Mouse (Mus musculus): ENCODE measurements at regions not wholly inside any gene's neighbourhood (a gene's known extent, or its start where the extent isn't known, plus 50 kb on each side); places are given as distances from the start of the nearest gene placed in this dataset.

DNA sequence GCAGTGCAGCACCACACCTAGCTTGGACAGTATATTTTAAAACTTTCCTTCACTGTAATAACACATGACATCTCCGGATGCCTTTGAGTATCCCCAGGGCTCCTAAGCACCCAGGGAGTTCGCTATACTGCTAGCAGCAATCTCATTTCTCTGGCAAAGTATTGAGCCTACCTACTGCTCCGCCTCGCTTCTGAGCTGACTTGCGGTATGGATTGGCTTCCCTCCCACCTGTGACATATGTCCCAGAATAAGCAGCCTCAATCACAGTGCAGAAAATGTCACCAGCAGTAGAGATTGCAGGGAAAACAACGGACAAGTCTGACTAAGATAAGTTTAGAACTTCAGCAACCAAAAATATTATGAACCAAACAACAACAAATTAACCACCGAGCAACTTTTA lies 131.8 kb downstream of the Gm10260 start:
- H3K4me2 ChIP-seq (replicated peaks; ENCODE audit: low read depth, low read length, severe bottlenecking), result no peak overlapping the region
- H3K9me3 ChIP-seq (ENCODE audit: control insufficient read depth, low read length), result no peaks in the 10 kb centered on the region
- ATAC-seq (ENCODE audit: low FRiP score, low read depth), result no peak
- no peaks in the 10 kb centered on the region for H3K27me3 ChIP-seq (ENCODE audit: control insufficient read depth, insufficient read depth, low read length)
- no peak for DNase-seq (ENCODE audit: low spot score)
- no peak overlapping the region for H3K4me3 ChIP-seq (replicated peaks; ENCODE audit: low read length)
- WGBS, result 88% methylated on average over 7 of the region's 7 CpGs
- H3K4me1 ChIP-seq (ENCODE audit: control insufficient read depth, insufficient read depth, low read length), result no peaks in the 10 kb centered on the region
- no peak overlapping the region for H3K27ac ChIP-seq (replicated peaks; ENCODE audit: low read depth, low read length)
- H3K36me3 ChIP-seq (ENCODE audit: control insufficient read depth, insufficient read depth, low read length), result no peaks in the 10 kb centered on the region
- TF ChIP-seq POLR2A (IDR thresholded peaks at IDR 0.05; ENCODE audit: borderline replicate concordance, extremely low read depth, insufficient read depth, insufficient read length), result no peak
- no peak overlapping the region for H3K9ac ChIP-seq (ENCODE audit: low read depth, low read length, severe bottlenecking)

DNA sequence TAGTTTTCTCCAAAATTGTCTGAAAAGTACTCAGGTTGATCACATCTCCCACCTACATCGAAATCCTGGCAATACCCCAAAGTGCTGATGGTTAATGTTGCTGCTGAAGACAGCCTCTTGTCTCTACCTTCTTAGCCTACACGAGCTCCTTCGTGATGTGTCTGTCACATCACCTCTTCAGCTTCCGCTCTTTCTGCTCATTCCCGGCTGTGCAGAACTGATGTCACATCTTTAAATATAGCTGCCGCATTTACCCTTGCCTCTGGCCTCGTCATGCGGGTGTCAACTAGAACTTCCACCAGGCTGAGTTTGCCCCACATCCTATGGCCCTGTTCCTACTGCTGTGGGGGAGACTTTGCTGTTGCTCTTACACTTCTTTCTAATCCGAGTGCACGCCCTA lies 133.2 kb downstream of the Gm10260 start:
- Histone ChIP-seq H3K27ac (replicated peaks; ENCODE audit: low read depth, low read length) (no peak overlapping the region), H3K4me2 (replicated peaks; ENCODE audit: low read depth, low read length, severe bottlenecking) (no peak overlapping the region), H3K9ac (ENCODE audit: low read depth, low read length, severe bottlenecking) (no peak overlapping the region), H3K4me1 (ENCODE audit: control insufficient read depth, insufficient read depth, low read length) (no peaks in the 10 kb centered on the region), H3K4me3 (replicated peaks; ENCODE audit: low read length) (no peak overlapping the region), H3K36me3 (ENCODE audit: control insufficient read depth, insufficient read depth, low read length) (no peaks in the 10 kb centered on the region), H3K27me3 (ENCODE audit: control insufficient read depth, insufficient read depth, low read length) (no peaks in the 10 kb centered on the region), H3K9me3 (ENCODE audit: control insufficient read depth, low read length) (no peaks in the 10 kb centered on the region)
- DNase-seq (ENCODE audit: low spot score) (no peak), ATAC-seq (ENCODE audit: low FRiP score, low read depth) (no peak)
- whole genome bisulfite sequencing, result 86% methylated on average over 10 of the region's 10 CpGs
- no peak for TF ChIP-seq POLR2A (IDR thresholded peaks at IDR 0.05; ENCODE audit: borderline replicate concordance, extremely low read depth, insufficient read depth, insufficient read length)

DNA sequence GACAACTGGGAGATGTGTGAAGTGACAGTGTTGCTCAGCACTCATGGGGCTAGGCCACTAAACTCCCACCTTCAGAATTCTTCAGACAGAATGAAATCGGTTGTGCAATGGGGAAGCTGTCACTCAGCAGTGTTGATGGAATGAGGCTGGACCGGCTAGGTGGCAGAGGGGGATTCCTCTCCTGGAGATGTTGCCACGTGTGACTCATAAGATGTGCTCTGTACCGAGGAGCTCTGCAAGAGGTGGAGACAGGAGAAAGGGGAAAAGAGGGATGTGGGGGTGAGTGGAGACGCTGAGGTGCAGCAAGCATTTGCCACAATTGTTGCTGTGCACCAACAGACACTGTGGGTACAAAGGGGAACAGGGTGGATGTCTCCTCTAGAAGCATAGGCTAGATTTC lies 133.6 kb downstream of the Gm10260 start:
- ATAC-seq (ENCODE audit: low FRiP score, low read depth) (no peak), DNase-seq (ENCODE audit: low spot score) (no peak)
- H3K9me3 ChIP-seq (ENCODE audit: control insufficient read depth, low read length), result no peaks in the 10 kb centered on the region
- H3K27ac ChIP-seq (replicated peaks; ENCODE audit: low read depth, low read length), result no peak overlapping the region
- no peak for TF ChIP-seq POLR2A (IDR thresholded peaks at IDR 0.05; ENCODE audit: borderline replicate concordance, extremely low read depth, insufficient read depth, insufficient read length)
- no peaks in the 10 kb centered on the region for H3K4me1 ChIP-seq (ENCODE audit: control insufficient read depth, insufficient read depth, low read length)
- H3K9ac ChIP-seq (ENCODE audit: low read depth, low read length, severe bottlenecking), result no peak overlapping the region
- H3K4me2 ChIP-seq (replicated peaks; ENCODE audit: low read depth, low read length, severe bottlenecking), result no peak overlapping the region
- H3K27me3 ChIP-seq (ENCODE audit: control insufficient read depth, insufficient read depth, low read length), result no peaks in the 10 kb centered on the region
- no peaks in the 10 kb centered on the region for H3K36me3 ChIP-seq (ENCODE audit: control insufficient read depth, insufficient read depth, low read length)
- no peak overlapping the region for H3K4me3 ChIP-seq (replicated peaks; ENCODE audit: low read length)
- WGBS, result 73% methylated on average over 5 of the region's 5 CpGs

DNA sequence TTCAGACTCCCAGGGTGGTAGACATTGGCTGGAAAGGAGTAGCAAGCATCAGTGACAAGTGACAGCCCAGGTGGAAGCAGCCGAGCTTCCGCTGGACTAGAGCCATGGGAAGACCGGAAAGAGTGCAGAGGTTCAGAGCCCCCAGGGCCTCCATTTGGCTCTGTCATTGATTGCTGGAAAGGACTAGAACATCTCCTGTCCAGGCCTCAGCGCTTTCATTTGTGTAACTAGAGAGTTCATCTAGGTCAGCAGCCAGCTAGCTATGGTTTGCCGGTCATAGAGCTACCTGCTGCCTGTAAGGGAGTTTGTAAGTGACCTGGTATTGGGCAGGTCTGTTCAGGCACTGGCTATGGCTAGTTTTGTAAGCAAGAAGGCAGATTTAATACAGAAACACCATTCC lies 134.3 kb downstream of the Gm10260 start:
- TF ChIP-seq POLR2A (IDR thresholded peaks at IDR 0.05; ENCODE audit: borderline replicate concordance, extremely low read depth, insufficient read depth, insufficient read length), result no peak
- ATAC-seq (ENCODE audit: low FRiP score, low read depth) (no peak), DNase-seq (ENCODE audit: low spot score) (no peak)
- Histone ChIP-seq H3K4me3 (replicated peaks; ENCODE audit: low read length) (no peak overlapping the region), H3K27me3 (ENCODE audit: control insufficient read depth, insufficient read depth, low read length) (no peaks in the 10 kb centered on the region), H3K9me3 (ENCODE audit: control insufficient read depth, low read length) (no peaks in the 10 kb centered on the region), H3K9ac (ENCODE audit: low read depth, low read length, severe bottlenecking) (no peak overlapping the region), H3K4me2 (replicated peaks; ENCODE audit: low read depth, low read length, severe bottlenecking) (no peak overlapping the region), H3K4me1 (ENCODE audit: control insufficient read depth, insufficient read depth, low read length) (no peaks in the 10 kb centered on the region), H3K27ac (replicated peaks; ENCODE audit: low read depth, low read length) (no peak overlapping the region), H3K36me3 (ENCODE audit: control insufficient read depth, insufficient read depth, low read length) (no peaks in the 10 kb centered on the region)
- 83% methylated on average over 5 of the region's 5 CpGs for WGBS

DNA sequence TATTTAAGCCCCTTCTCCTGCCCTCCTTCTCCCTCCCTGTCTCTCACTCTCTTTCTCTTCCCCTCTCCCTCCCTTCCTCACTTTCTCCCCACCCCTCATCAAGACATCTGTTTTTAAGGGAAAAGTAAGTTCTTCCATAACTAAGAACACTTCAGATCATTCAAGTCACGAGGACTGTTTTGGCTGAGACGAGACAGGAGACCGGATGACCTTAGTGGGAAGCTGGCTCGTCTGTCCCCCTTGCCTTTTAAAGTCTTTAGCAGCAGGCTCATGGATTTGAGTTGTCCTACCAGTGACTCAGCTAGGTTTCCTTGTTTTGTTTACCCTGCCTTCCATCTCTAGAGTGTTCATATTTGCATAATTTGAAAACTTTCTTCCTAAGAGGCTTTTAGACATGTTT lies 135.0 kb downstream of the Gm10260 start:
- no peak for DNase-seq (ENCODE audit: low spot score)
- H3K9me3 ChIP-seq (ENCODE audit: control insufficient read depth, low read length), result no peaks in the 10 kb centered on the region
- no peaks in the 10 kb centered on the region for H3K27me3 ChIP-seq (ENCODE audit: control insufficient read depth, insufficient read depth, low read length)
- no peak overlapping the region for H3K9ac ChIP-seq (ENCODE audit: low read depth, low read length, severe bottlenecking)
- ATAC-seq (ENCODE audit: low FRiP score, low read depth), result no peak
- no peak overlapping the region for H3K27ac ChIP-seq (replicated peaks; ENCODE audit: low read depth, low read length)
- H3K4me3 ChIP-seq (replicated peaks; ENCODE audit: low read length), result no peak overlapping the region
- H3K36me3 ChIP-seq (ENCODE audit: control insufficient read depth, insufficient read depth, low read length), result no peaks in the 10 kb centered on the region
- H3K4me2 ChIP-seq (replicated peaks; ENCODE audit: low read depth, low read length, severe bottlenecking), result no peak overlapping the region
- TF ChIP-seq POLR2A (IDR thresholded peaks at IDR 0.05; ENCODE audit: borderline replicate concordance, extremely low read depth, insufficient read depth, insufficient read length), result no peak
- no peaks in the 10 kb centered on the region for H3K4me1 ChIP-seq (ENCODE audit: control insufficient read depth, insufficient read depth, low read length)
- 65% methylated on average over 4 of the region's 4 CpGs for WGBS

DNA sequence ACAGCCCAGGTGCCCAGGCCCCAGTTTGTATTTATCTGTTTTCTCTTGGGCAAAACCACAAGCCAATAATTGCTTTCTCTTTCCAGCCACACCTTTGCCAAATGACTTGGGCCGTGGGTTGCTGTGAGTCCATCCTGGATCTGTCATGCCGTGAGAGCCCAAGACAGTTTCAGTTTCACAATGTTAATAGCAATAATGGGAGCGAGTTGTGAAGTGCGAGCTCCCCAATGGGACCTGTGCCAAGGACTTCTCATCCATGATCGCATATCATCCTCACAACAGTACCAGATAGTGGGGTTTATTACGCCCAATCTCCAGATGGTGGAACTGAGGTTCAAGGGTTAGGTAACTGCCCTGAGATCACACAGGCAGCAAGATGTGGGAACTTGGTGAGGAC lies 142.2 kb downstream of the Gm10260 start:
- ATAC-seq (ENCODE audit: low FRiP score, low read depth), result no peak
- Histone ChIP-seq H3K9me3 (ENCODE audit: control insufficient read depth, low read length) (no peaks in the 10 kb centered on the region), H3K9ac (ENCODE audit: low read depth, low read length, severe bottlenecking) (no peak overlapping the region), H3K27ac (replicated peaks; ENCODE audit: low read depth, low read length) (no peak overlapping the region), H3K27me3 (ENCODE audit: control insufficient read depth, insufficient read depth, low read length) (no peaks in the 10 kb centered on the region), H3K4me2 (replicated peaks; ENCODE audit: low read depth, low read length, severe bottlenecking) (no peak overlapping the region), H3K4me3 (replicated peaks; ENCODE audit: low read length) (no peak overlapping the region), H3K36me3 (ENCODE audit: control insufficient read depth, insufficient read depth, low read length) (no peaks in the 10 kb centered on the region), H3K4me1 (ENCODE audit: control insufficient read depth, insufficient read depth, low read length) (peaks cover 9% of the 10 kb centered on the region)
- no peak for TF ChIP-seq POLR2A (IDR thresholded peaks at IDR 0.05; ENCODE audit: borderline replicate concordance, extremely low read depth, insufficient read depth, insufficient read length)
- no peak for DNase-seq (ENCODE audit: low spot score)
- 82% methylated on average over 6 of the region's 6 CpGs for WGBS
